Mouse (Mus musculus) bone marrow macrophage, adult 2 months (primary cell): Measurements from ENCODE around the gene Ugt1a10.
A peak's percentile ranks its signal among the peaks of the same experiment; 100 is the strongest.

Experiments
- CTCF ChIP-seq: IDR thresholded peaks from 2 replicates; pipeline ENCODE4 v1.5.1; 2012; ENCODE audit warnings: low read depth, mild to moderate bottlenecking, low read length, moderate library complexity
- POLR2A ChIP-seq: IDR thresholded peaks from 2 replicates; pipeline ENCODE4 v1.6.1; 2012; ENCODE audit warnings: mild to moderate bottlenecking, low read depth, low read length, borderline replicate concordance

DNA sequence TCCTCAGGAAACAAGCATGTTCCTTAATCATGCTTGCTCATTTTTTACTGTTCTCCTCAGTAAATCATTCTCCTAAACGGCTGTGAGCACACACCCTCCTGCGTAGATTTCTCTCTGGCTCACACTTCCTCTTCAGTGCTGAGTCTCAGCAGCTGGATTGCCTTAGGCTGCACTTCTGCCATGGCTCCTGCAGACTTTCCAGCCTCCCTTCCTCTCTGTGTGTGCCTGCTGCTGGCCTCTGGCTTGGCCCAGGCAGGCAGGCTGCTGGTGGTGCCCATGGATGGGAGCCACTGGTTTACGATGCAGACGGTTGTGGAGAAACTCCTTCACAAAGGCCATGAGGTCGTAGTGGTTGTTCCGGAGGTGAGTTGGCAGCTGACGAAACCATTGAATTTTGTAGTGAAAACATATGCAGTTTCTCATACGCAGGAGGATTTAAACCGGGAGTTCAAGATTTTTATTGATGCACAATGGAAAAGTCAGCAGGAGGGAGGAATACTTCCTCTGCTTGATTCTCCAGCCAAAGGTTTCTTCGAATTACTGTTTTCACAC lies 39.8 kb downstream of the Ugt1a10 start, which contains the start of gene Ugt1a7c:
- 0 out of 2 replicates have a peak, but pooled peaks have one; percentile 35 for TF ChIP-seq POLR2A
- TF ChIP-seq CTCF = no peak
